Mouse (Mus musculus) ES-E14 (cell line): ENCODE measurements around the gene Ripply1.

Source experiments
- CHD2 ChIP-seq: IDR thresholded peaks from 2 replicates; pipeline ENCODE4 v1.6.1; 2014; ENCODE audit warnings: mild to moderate bottlenecking, low read depth, low read length, inconsistent platforms
- MAFK ChIP-seq: IDR thresholded peaks from 2 replicates; pipeline ENCODE4 v1.6.1; 2014; ENCODE audit warnings: mild to moderate bottlenecking, low read depth, low read length, inconsistent platforms; ENCODE audit not compliant: insufficient read depth
- ZC3H11A ChIP-seq: IDR thresholded peaks from 2 replicates; pipeline ENCODE4 v1.6.1; 2012; ENCODE audit warnings: low read depth, mild to moderate bottlenecking, inconsistent platforms, low read length, borderline replicate concordance
- ZNF384 ChIP-seq: IDR thresholded peaks from 2 replicates; pipeline ENCODE4 v1.6.1; 2012; ENCODE audit warnings: low read depth, low read length, inconsistent platforms

- TF ChIP-seq CHD2 (no peak), ZNF384 (no peak), MAFK (no peak), ZC3H11A (no peak)
Observed at GRCm38 (mm10) chrX:139807391-139807790, 25.2 kb upstream of the Ripply1 start.
